Mouse (Mus musculus): ENCODE measurements around the gene Rhobtb1.

Gene Rhobtb1

DNA sequence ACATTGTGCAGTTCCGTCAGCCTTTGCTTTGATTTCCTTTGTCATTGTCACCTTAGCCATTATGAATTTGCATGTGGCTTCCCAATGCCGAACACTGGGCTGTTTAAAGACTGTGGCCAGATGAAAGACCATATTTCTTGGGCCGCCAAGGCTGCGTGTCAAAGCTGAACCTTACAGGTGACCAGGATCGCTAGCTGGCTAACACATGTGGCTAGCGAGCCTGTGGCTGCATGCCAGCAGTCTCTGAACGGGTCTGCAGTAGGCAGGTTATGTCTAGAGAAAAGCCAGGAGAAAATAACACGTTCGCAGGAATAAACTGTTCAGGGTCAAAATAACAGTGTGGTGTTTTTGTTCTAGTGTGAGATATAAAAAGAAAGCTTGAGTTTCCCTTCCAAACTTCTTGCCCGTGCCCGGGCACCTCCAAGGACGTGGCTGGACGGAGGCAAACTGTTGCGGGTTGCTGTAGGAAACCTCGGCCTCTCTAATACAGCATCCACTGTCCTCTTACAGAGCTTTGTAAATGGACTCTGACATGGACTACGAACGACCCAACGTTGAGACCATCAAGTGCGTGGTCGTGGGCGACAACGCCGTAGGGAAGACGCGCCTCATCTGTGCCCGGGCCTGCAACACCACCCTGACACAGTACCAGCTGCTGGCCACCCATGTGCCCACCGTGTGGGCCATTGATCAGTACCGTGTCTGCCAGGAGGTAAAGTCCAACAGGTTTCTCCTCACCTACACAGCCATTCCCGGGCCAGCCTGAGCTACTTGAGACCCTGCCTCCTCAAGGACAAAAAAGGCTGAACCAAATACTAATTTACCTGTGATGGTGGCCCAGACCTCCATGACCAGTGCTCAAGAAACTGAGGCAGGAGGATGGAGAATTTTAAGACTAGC, 97.3 kb downstream of the Rhobtb1 start:
- DNase-seq = peak; percentile 53 to 69

DNA sequence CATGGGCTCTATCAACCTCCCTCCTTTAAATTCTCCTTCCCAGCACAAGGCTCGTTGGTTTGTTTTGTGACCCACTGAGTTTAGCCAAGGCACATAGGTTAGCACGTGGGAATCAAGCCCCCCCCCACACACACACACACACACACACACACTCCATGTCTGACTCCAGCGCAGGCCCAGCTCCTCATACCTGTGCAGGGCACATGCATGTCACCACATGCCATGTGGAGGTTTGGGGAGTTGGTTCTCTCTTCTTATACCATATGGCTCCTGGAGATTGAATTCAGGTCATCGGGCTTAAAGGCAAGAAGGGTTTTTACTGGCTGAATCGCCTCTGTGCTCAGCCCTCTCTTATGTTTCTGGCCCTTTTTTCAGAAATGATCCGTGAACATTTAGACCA, 100.0 kb downstream of the Rhobtb1 start:
- no peak for DNase-seq

DNA sequence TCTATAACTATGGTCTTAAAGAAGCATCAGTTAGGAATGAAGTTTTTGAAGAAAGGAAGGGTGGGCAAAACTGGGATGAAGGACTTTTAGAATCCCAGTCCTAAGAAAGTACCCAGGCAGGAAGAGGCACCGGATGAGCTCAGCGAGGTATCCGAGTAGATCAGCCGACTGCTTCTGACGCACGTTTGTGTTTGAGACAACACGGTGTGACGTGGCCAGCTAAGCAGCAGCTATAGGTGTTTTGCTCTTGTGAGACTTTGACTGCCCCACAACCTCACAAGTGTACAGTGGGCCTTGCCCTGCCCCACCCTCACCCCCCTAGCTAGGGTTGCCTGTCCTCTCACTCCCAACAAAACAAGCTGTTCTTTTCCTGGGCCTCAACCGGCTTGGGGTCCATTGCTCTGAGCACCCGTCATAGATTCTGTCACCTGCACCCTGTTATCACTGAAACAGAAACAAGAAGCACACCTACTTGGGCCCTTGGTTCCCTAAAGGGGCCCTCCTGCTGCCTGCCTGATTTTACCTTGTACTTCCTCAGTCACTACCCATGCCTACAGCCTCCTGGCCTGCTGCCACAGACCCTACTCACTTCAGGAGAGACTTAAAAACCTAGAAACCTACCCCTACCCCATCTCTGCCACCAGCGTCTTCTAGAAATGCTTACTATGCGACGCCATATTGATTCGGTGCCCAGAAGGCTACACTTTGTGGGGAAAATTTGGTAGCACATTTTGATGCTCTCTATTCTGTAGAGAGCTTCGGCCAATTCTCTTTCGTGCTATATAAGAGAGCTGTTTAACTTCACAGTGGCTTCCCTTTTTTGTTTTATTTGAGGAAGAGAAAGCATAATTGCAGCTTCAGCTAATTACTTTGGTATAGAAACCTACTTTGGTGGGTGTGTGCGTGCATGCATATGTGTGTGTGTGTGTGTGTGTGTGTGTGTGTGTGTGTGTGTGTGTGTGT, 101.2 kb downstream of the Rhobtb1 start:
- DNase-seq = no peak

DNA sequence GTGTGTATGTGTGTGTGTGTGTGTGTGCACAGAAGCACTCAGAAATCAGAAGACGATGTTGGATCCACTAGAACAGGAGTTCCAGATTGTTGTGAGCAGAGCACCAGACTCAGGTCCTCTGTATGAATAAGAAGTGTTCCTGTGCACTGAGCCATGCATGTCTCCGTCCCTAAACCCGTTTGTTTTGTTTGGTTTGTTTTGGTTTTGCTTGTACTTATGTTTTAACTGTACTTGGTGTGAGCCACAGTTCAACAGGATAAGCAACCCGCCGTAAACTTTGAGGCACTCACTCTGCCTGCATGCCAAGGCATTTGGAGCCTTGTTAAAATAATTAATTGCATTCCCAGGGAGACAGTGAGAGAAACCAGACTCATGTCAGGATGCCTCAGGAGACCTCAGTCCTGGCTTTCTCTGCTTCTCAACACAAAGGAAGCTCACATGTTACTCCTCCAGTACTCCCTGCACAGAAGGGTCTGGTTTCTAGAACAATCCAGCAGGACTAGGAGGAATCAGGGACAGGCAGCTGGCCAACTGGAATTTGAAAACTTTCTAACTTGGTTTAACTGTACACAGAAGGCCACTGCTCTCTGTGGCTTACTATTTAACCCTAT, 101.9 kb downstream of the Rhobtb1 start:
- DNase-seq = peak; percentile 85 to 86

DNA sequence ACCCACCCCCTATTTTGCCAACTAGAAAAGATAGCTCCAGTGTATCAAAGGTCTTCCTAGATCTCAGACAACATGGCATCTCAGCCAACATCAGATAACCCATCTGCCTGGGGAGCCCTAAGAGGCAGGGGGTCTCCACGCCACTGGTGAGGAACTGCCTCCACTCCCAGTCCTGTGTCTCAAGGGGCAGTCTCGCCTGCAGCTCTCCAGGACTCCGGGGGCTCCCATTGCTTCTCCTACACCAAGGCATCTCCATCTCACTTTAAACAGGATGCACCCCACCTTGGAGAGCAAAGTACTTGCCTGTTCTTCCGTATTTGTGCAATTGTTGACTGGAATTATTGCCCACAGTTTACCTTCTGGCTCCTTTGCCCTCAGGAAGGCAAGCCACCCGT, 102.4 kb downstream of the Rhobtb1 start:
- no peak for DNase-seq

DNA sequence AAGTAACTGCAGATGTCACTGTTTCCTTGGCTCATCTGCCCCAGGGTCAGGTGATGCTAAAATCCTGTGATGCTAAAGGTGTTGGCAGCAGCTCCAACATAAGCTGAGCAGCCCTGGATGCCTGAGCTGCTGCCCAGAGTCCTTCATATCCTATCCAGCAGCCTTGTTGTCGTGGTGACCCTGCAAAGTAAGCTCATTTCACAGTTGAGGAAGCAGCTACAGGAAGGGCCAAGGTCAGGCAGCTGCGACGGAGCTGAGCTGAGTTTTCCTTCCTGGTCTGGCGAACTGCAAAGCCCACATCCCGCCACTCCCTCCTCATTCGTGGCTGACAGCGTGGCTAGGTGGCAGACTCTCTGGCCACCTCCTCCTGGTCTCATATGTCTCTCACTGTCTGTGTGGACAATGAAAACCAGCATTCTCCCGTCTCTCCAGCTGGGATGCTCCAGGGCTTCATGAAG, 103.2 kb downstream of the Rhobtb1 start:
- DNase-seq = peak; percentile 90 to 95

DNA sequence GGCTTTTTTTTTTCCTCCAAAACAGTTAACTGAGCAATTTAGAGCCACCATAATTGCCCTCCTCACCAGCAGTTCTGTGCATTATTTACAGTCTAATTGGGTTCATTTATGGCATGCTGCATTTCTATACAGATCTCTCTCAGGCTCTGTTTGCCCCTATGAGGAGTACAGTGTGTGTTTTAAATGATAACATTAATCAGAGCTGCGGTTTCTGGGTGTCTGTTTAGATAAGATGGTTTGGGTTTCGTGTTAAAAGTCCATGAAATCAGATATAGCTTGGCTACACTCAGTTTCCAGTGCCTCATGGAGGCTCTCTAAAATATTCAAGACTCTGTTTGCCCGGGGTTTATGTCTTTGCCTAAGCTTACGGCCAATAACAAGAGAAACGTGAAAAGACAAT, 104.4 kb downstream of the Rhobtb1 start:
- no peak for DNase-seq

DNA sequence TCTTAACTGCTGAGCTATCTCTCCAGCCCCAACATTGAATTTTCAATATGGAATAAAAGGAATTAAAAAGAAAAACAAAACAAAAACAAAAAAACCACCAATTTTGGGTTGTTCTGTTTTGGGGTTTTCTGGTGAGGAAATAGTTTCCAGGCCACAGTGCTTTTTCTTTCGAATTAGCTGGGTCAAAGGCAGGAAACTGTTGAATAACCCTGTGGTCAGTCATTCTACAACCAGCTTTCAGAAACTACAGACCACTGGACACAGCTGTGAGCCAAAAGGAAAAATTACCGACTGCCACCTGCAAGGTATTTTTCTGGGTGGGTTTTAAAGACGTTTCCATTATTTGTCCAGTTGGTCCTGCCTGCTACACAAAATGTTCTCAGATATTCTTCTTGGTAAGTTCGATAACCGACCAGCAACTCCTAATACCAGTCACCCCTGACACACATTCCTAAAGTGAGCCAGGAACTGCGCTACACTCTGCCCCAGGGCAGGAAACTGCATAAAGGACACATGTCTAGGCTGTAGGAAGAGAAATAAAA, 106.4 kb downstream of the Rhobtb1 start:
- no peak for DNase-seq

DNA sequence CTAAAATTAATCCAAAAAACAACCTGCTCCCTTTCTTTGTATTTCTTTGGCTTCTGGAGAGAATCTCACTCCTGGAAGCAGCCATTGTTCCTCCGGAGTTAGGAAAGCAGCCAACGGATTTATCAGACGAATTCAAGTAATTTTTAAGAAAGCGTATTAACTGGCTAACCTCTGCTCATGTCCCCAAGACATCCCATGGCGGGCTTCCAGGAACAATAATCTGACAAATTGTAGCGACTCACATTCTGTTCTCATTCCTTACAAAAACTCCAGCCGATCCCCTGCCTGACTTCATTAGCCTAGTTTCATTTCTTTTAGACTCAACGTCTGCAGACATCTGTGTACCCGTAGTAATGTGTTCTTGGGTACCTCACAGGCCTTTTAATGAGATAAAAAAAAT, 107.4 kb downstream of the Rhobtb1 start:
- peak; percentile 54 to 60 for DNase-seq

DNA sequence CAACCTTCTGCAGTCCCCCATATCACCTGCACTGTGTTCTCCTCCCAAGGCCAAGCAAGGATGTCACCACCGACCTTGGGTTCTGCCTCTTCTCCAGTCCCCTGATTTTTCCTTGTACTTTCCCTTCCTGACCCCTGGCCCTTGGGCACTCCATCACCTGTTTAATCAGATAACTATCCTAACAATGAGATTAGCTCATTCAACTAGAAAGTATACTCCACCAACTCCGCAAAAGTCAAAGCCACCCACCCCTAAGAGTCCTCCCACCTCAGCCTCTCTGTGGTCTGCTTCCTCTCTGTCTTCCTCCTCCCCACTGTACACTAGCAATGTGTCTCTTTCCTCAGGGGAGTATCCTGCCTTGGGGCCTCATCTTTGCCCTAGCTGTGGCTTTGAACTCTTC, 107.9 kb downstream of the Rhobtb1 start:
- no peak for DNase-seq

DNA sequence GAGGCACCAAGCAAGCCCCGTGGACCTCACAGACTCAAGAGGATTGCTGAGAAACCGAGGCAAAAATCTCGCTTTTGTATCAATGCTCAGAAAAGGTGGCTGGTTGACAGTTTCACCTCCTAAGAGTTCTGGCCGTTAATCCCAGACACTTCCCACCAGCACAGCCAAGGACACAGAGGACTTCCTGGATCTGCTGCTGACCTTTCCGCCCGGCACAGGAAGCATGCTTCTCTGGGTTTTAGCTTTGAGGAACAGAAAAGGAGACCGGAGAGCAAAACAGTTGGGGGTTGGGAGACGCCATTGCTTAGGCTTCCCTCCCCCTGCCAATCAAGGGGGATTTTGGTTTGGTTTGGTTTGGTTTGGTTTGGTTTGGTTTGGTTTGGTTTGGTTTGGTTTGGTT, 108.7 kb downstream of the Rhobtb1 start:
- DNase-seq = no peak

DNA sequence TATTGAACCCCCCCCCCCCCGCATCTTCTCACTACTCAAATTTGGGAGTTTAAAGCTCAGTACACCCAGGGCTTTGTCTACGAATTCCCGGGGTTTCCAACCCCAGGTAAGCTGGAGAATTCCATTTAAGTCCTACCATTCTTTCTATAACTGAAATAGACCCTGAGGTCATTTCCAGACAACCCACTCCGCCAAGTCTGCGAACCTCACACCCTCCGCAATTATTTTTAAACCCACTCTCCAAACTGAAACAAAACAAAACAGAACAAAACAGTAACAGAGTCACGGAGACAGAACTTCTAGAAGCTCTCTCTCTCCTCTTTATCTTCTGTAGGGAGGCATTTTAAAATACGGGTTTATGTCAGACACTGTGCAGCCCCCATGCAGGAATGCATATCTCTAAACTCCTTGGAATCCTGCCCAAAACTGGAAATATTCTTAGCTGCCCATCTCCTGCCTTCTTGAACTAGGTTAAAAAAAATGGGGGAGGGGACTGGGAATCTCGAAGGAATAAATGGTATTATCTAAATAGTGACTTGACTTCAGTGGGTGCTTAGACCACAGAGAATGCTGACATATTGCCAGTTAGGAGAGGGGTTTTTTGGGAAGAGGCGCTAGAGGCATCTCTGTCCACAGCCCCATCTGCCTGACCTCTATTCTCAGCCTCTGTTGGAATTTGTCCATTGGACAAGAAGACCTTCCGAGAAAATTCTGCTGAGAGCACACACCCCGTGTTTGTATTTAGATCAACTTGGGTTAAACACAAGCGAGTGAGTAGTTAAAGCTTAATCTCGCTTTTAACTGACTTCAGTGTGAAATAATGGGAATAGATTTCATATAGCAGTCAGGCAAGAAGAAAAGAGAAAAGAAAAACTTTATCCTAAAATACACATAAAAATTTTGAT, 111.9 kb downstream of the Rhobtb1 start:
- peak in 1 of 2 experiments; percentile 86 for DNase-seq

DNA sequence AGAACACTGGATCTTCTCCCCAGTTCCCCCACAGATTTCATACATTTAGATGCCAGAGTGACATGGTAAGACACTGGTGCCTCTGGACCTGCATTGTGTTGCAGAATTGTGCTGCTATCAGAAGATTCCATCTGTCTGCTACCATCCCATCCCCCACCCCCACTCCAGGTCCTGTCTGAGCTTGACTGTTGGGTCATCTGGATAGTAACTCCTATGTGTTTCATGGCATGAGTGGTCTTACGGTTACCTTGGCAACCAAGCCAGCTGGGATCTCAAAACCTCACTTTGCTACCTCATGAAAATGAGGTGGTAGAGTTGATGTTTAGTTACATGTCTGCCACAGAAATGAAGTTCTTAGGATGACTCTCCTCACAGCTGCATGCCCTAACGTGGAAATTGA, 112.7 kb downstream of the Rhobtb1 start:
- DNase-seq = no peak

DNA sequence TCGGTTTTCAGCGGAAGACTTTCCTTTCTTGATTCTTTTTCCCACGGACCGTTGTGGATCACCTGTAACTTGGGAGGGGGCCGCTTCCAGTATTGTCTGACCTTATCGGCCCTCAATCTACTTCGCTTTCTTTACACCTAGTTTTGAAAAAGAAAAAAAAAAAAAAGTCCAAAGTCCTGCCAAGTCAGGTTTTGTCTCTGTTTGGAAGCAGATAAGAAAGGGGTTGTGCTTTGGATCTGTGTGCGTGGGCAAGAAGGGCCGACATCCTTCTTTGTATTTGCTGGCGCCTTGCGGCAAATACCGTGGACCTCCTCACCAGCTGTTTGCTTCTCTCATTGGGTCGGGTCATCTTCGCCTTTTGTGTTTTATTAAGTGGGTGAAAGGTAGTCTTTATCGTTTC, 114.2 kb downstream of the Rhobtb1 start:
- no peak for DNase-seq

DNA sequence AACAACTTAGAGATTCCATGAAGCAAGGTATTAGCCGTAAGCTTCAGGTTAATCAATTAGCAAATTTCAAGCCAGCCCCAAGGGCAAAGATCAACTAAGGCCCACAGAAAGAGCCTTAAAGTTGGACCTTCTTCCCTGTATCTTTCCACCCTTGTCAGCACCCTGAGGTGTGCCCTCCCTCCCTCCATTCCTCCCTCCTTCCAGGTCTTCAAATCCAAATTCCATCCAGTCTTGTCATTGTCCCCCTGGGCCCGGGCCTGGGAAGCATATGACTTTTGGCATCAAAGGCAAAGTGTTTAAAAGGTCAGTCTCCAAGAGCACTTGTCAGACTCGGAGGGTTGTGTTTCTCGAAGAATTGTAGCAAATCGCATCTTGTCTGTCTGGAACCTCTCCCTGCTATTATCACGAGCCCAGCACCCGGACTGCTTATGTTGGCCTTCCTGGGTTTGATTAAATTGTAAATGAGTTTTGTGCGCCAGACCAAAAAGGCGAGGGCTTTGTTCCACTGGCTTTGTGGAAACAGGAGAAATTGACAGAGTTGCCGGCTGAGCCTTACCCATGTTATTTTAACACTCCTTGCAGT, 116.9 kb downstream of the Rhobtb1 start:
- peak; percentile 81 for DNase-seq

DNA sequence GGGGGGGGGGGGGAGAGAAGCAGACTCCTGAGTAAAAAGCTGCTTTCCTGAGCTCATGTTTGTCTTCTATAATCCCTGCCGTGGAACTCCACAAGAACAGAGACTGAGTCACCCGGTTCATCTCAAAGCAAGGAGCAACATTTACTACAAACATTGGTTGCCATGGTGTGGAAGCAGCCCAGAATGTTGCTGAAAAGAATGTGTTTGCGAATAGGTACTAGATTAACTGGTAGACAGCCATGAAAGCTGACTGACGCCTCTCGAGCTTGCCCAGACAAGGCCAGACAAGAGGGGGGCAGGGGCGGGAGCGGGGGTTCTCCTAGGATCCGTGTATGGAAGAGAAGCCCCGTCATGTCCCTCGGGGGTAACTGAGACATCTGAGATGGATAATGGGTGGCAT, 120.2 kb downstream of the Rhobtb1 start:
- no peak for DNase-seq

DNA sequence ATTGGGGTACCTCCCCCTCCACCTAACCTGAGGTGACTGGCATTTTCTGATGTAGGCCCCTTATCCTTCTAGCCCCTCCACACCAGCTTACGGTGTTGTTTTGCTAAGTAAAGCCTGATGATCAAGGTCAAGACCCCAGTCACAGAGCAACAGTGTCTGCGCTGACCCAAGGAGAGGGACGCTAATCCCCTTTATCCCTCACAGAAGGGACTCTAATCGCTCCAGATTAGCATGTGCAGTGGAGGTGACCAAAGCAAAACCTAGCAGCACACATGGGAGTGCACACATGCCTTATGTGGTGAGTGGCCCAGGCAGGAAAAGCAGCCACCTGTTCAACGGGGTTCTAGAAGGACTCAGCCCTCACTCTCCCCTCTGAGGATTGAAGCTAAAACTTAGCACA, 123.0 kb downstream of the Rhobtb1 start:
- DNase-seq = no peak

DNA sequence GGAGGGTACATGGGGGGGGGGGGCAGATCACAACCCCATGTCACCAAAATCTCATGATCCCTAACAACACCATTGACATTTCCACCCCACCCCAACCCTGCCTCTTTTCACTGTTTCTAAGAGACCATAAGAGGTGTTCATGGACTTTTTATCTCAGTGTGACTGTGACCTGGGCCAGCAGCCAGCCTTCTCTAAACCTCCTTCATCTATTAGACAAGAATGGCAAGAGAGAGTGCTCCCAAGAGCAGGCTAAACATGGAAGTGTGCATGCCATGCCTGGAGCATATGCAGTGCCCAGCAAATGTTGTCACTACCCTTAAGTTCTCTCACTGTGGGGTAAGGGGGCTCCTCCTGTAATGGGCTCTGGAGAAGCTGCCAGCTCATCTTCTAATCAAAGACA, 123.5 kb downstream of the Rhobtb1 start:
- no peak for DNase-seq

DNA sequence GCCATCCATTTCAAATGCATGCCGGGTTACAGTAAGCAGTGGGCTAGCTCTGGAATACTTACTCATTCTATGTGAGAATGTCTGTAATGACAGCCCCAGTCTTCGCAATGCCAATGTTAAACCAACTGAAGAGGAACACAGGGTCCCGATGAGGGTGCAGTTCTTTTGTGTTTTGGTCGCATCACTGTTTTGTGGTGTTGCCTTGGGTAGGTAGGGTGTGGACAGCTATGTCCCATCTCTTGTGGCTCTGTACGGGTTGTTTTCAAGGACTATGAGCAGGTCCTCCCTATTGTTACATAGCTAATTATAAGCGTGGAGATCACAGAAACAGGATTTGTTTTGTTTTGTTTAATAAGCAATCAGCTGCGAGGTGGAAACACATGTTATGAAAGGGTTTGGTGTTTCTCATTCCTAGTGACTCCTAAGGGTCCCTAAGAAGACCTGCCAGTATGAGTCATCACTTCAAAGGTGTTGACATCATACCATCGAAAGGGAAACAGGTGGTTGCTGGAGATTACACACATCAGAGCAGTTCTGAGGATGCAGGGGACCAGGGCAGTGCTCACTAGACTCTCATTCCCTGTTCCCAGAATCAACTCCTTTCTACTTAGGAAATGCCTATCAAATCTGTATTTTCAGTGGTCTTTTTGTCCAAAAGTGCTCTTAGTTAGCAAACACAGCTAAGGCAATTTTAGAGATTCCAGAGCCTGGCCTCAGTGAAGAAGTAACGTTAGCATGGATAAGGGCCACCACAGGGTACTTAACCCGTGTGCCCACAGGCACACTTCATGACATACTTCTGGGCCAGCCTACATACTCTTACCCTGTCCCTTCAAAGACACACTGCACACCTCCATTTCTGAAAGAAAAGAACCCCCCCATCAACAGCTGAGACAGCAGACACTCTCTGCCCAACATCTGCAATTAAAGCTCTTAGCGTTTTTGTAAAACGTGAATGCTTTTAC, 124.9 kb downstream of the Rhobtb1 start:
- DNase-seq = no peak

DNA sequence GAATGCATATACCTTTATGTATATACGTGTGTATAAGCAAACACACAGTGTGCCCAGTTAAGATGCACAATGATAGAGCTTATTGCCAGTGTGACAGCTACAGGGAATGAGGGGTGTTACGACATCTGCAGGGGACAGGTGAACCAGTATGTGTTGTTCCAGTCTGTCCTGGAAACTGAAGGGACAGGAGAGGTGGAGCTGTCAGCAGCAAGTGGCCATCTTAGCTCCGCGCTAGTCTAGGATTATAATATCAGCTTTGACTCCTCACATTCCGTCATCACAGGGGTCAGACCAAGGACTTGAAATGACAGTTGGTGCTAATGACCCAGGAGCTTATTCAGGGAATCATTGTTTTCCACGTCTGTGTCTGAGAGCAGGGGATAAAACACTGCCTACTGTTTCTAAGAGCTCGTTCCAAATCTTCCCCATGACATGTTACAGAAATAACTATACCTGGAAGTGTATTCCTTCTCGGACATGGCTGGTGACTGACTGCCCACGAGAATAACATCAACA, 125.7 kb downstream of the Rhobtb1 start:
- DNase-seq = no peak
